Mouse (Mus musculus) frontal cortex, postnatal 14 days (tissue): ENCODE measurements around the gene Stat5a.

Source experiments
- DNase-seq, 2 experiments: peaks; one replicate each; pipeline ENCODE4 v3.0.0; 2022; ENCODE audit warnings: low spot score in 2 of 2

Gene Stat5a

GRCm38 (mm10) chr11:100897294-100898231 is 38.4 kb downstream of the Stat5a start:
- peak; percentile 16 to 28 for DNase-seq

DNA sequence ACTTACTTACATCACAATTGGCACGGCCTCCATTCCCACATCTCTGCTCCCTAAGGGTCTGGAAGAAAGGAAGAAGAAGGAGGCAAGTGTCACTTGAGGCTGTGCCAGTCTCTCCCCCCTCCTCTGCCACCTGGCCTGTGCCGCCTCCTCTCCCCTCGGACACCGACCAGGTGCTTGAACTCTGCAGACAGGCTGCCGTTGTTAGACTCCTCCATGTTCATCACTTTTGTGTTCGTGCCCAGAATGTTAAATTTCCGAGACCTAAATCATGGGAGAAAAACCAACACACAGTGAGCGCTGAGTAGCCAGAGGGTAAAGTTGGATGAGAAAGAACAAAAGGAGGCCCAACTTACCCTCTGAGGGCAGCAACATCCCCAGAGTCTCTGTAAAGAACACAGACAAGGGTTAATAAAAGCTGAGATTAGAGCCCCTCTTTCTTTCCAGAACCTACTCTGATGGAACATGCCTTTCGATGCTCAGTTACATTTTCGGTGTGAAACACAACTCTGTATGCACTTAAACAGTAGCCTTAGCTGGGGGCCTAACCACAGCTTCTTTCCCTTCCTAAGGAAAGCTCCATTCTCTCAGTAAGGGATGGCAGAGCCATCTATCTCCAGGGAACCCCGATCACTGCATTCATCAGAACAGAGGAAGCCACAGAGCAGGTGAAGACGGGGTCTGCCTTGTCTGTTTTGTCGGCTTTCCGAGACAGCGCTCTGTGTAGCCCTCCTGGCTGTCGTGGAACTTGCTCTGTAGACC is 39.5 kb downstream of the Stat5a start:
- no peak for DNase-seq

DNA sequence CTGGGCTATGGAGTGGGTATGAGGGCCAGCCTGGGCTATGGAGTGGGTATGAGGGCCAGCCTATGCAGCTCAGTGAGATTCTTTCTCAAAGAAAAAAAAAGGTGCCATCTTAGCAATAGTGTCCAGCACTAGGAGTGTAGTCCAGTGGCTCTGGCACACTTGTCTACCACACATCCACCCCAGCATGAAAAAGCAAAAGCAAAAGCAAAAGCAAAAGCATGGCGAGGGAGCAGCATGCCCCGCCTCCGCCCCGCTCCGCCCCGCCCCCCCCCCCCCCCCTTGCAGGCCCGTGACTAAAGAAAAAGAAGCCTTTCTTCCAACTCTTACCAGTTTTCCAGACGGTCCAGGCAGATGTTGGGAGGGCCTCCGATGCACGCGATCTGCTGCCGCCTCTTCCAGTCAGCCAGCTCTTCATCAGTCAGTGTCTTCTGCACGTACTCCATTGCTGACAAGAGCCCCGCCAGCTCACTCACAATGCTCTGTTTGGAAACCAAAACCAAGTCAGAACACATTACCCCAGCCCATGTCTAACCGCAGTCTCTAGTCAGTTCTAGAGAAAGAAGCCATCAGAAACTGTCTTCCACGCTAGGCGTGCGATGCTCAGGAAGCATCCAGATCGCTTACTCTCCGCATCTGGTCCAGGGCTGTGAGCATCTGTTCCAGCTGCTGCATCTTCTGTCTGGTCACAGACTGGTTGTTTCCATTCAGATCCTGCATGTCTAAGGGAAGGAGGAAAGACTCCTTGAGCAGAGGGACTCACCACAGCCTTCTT is 45.6 kb downstream of the Stat5a start:
- no peak for DNase-seq

DNA sequence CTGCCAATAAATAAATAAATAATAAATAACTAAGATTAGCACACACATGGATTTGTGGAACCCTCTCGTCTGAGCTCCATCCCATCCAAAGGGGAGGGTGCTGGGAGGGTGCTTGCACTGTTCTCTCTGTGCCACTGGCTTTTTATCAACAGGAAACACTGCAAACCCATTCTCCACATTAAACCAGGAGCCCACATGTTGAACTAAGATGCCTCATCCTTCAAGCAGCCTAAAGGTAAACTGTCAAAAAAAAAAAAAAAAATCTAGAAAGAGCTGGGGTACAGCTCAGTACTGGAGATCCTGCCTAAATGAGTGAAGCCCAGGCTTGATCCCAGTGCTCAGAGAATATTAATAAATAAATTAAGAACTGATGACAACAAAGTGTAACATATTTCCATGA is 46.8 kb downstream of the Stat5a start:
- DNase-seq, result no peak

- no peak for DNase-seq
These were observed 47.7 kb downstream of the Stat5a start for GRCm38 (mm10) chr11:100906885-100907284.

GRCm38 (mm10) chr11:100908112-100908511 is 49.0 kb downstream of the Stat5a start:
- no peak for DNase-seq

DNA sequence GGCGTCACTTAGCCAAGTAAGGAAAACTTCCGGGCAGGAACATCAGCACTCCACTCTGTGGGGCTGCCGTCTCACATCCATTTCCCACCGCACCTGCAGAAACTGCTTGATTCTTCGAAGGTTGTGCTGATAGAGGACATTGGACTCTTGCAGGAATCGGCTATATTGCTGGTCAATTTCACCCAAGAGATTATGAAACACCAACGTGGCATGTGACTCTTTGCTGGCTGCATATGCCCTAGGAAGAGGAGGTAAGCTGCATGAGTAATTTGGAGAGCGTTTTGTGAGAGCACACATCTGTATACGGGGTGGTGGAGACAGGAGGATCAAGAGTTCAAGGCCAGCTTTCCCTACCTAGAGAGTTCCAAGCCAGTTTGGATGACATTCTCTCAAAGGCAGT is 49.4 kb downstream of the Stat5a start:
- DNase-seq, result no peak

- DNase-seq, result no peak
These were observed 53.4 kb downstream of the Stat5a start for GRCm38 (mm10) chr11:100912401-100913155.

DNA sequence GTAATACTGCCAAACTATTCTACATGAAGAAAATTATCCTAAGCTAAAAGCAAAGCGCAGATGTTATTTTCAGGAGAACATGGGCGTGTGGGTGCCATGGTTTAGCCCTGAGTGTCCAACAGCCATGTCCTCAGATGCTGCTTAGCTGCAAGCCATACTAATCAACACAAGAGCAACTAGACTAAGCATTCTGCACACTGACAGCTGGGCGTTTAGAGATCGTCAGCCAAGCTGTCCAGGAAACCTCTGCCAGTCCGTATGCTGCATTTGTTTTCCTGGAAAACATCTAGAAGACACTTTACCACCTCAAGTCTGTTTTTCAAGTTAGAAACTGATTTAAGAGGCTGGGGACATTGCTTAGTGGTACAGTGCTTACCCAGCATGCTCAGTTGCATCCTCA is 55.3 kb downstream of the Stat5a start:
- no peak for DNase-seq

GRCm38 (mm10) chr11:100915063-100915462 is 55.9 kb downstream of the Stat5a start:
- no peak for DNase-seq

DNA sequence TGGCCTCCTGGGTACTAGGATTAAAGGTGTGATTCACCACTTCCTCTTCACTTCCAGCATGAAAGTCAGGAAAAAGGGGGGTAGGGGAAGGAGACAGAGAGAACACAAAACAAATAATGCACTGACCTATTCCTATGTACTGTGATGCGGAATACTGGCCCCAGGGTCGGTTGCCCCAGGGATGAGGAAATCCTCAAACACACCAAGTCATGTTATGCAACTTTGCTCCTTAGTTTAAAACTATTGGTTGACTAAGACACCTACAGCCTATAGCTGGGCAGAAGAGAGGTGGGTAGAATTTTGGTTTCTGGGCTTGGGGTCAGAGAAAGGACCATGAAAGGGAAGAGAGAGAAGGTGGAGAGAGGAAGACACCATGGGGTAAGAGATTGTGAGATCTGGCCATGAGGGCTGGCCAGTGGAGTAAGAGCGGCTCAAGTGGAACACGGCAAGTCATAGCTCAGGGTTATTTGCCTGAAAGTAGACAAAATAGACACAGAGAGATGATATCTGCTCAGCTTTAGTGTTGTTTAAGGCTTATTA is 57.4 kb downstream of the Stat5a start:
- no peak for DNase-seq

DNA sequence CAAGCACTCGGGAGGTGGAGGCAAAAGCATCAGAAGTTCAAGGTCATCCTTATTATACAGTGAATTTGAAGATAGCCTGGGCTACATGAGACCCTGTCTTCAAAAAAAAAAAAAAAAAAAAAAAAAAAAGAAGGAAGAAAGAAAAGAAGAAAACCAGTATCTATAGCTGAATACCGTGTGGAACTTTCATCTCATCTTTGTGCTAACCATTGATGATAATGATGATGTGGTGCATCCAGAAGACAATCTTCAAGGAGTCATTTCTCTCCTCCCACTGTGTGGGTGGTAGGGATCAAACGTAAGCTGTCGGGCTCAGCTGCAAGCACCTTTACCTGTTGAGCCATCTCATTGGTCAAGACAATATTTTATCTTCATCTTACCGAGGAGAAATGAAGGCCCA is 58.9 kb downstream of the Stat5a start:
- DNase-seq, result no peak

DNA sequence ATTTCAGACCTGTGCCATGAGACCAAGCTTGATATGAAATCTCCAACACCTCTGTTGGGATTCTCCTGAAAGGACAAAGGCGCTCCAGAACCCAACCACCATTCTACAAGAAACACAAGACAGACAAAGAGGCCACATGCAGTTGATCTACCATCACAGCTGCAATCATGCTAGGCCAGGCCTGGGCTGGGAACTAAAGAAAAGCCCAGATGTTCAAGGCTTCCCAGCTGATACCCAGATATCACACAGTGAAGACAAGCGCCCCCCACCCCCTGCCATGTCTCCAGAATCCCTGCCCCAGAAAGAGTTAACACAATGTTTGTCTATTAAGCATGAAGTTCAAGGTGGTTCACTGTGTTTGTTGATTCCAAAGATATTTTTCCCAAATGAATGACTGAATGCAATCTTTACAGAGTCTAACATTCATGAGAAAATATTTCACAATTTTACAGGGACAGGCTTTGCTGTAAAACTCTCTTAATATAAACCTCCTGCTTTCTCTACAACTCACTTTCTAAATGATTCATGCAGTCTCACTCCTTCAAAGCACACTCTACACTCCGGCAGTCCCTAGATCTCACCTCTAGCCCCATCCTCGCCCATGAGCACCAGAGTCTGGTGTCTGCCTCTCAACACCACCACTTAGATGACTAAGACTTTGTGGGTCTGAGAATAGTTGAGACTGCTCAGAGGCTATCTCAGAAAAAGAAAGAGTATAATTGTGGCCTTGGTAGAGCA is 61.9 kb downstream of the Stat5a start:
- DNase-seq, result no peak

DNA sequence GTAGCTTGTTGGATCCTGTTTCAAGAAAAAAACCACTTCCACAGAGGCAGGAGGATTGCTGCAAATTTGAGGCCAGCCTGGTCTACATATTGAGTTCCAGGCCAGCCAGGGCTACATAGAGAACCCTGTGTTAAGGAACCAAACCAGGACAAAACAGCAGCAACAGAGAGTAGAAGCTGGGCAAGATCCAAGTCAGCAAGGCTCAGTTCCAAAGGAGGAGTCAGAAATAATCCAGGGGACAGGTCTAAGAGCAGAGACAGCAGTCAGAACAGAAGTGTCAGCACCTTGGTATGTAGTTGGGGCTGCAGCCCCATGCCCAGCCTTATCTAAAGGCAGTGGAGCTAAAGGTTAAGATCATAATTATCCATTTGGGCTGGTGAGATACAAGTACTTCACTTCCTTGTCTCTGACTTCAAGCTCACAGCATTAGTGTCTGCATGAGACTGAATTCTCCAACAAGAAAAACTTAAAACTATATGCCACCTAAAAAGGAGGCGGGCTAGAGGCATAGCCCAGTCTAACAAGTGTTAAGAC is 65.3 kb downstream of the Stat5a start:
- DNase-seq, result no peak

DNA sequence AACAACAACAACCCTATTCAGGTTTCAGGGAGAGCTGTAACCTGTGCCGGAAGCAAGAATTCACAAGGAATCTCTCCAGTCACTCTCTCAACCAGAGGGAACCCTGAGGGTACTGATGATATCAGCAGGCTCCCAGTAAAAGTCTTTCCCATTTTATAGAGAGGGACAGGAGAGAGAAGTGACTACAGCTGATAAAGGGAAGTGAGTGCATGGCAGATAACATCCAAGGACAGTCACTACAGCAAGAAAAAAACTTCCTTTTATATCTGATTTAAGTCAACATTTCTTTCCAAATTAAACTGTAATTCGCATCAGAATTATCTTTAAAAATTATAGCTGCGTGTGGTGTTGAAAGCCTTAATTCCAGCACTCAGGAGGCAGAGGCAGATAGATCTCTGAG is 68.2 kb downstream of the Stat5a start:
- no peak for DNase-seq

DNA sequence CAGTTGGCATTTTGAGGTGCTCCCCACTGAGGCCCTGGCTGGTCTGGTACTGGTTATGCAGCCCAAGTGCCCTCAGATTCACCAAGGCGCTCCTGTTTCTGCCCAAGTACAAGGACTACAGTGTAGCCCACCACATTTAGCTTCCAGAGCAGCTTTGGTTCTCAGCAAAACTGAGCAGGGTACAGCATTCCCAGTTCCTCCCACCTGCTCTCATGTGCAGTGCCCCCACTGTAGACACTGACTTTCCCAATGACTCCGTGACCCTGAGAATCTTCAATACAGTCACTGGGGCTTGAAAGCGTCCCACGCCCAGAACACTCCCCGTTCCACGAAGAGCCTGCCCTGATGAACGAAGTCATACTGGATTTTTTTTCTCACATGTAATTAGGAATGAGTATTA is 71.5 kb downstream of the Stat5a start:
- no peak for DNase-seq

- no peak for DNase-seq
These were observed 72.2 kb downstream of the Stat5a start for GRCm38 (mm10) chr11:100931254-100931921.
